Mouse (Mus musculus) forebrain, embryonic 11.5 days (tissue): ENCODE data around the gene Gtpbp6. TPM values are rescaled to one million over a fixed set of nuclear protein-coding genes. Genes with fewer than 3 reads are reported as not detected.
A peak's percentile ranks its signal among the peaks of the same experiment; 100 is the strongest.
"Not testable (repeated sequence)": the region's sequence is repeated elsewhere in the genome, so short reads cannot be mapped to it uniquely, and the experiment has no call there.

ENCODE experiments used
- ATAC-seq: fragments of 200-750 bp; cut with Nextera tagmentation; replicated peaks from 2 replicates; pipeline ENCODE4 v1.8.0; 2017; ENCODE audit warnings: moderate TSS enrichment; ENCODE audit not compliant: low FRiP score
- DNase-seq: peaks from one replicate; pipeline ENCODE4 v3.0.0-alpha.2; 2017; ENCODE audit warnings: low spot score
- H3K27ac ChIP-seq: fragments of 300-500 bp; sonication (generic); 2 replicates; pipeline ENCODE4 v1.5.1; 2014; ENCODE audit warnings: low read depth, low read length
- H3K27me3 ChIP-seq: fragments of 300-500 bp; sonication (generic); 2 replicates; pipeline ENCODE4 v1.6.1; 2014; ENCODE audit warnings: mild to moderate bottlenecking, low read length, mixed read lengths; ENCODE audit not compliant: control insufficient read depth, insufficient read depth
- H3K36me3 ChIP-seq: fragments of 300-500 bp; sonication (generic); 2 replicates; pipeline ENCODE4 v1.6.1; 2014; ENCODE audit warnings: mild to moderate bottlenecking, low read length, moderate library complexity, mixed read lengths; ENCODE audit not compliant: control insufficient read depth, insufficient read depth
- H3K4me1 ChIP-seq: fragments of 300-500 bp; sonication (generic); replicated peaks from 2 replicates; pipeline ENCODE4 v1.6.1; 2014; ENCODE audit warnings: low read length, mixed read lengths; ENCODE audit not compliant: control insufficient read depth, insufficient read depth
- H3K4me2 ChIP-seq: fragments of 300-500 bp; sonication (generic); 2 replicates; pipeline ENCODE4 v1.6.1; 2014; ENCODE audit warnings: low read depth, mild to moderate bottlenecking, low read length, moderate library complexity, mixed read lengths; ENCODE audit not compliant: severe bottlenecking
- H3K4me3 ChIP-seq: fragments of 300-500 bp; sonication (generic); 2 replicates; pipeline ENCODE4 v1.5.1; 2014; ENCODE audit warnings: low read depth, low read length
- H3K9ac ChIP-seq: fragments of 300-500 bp; sonication (generic); 2 replicates; pipeline ENCODE4 v1.6.1; 2014; ENCODE audit warnings: low read length
- H3K9me3 ChIP-seq: fragments of 300-500 bp; sonication (generic); 2 replicates; pipeline ENCODE4 v1.6.1; 2016; ENCODE audit warnings: low read length, mixed read lengths; ENCODE audit not compliant: control insufficient read depth
- WGBS: fragments of 180-500 bp; shearing (Covaris S2); extraction: QIAGEN DNeasy Blood & Tissue Kit; methylation state at CpG from one replicate; pipeline ENCODE4 v1.1.7; 2014; 5-methylcytosine and 5-hydroxymethylcytosine counted together
- polyA plus RNA-seq: library from polyadenylated mRNA; unstranded; fragments of >200 nt; fragmentation: Nextera tagmentation; extraction: Ambion mirVana; gene quantifications from 2 replicates; pipeline ENCODE4 v1.2.1, GENCODE M21; 2014

Gene Gtpbp6
- polyA plus RNA-seq, 1 experiment from 2014 or later, result 24.4 TPM

DNA sequence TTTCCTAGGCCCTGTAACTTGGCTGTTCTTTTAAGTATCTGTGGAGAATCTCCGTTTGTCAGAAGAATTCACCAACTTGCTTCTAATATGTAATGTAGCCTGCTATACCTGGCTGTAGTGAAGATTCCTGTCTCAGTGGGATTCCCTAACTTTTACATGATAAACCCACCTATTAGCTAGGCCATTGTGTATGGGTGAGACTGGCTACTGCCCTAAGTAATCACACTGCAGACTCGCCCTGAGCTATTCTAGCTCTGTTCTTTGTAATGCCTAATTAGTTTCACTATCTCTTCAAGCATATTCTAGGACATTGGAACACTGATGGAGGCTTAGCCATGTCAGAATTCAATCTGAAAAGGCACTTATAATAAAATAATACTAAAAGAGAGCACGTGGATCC, 14.4 kb upstream of the Gtpbp6 start:
- not testable (repeated sequence) for H3K27ac ChIP-seq, DNase-seq, H3K9ac ChIP-seq, ATAC-seq, H3K27me3 ChIP-seq, H3K4me2 ChIP-seq, H3K4me1 ChIP-seq, H3K4me3 ChIP-seq, H3K9me3 ChIP-seq, H3K36me3 ChIP-seq
- WGBS, result 88% methylated on average over 3 of the region's 3 CpGs

DNA sequence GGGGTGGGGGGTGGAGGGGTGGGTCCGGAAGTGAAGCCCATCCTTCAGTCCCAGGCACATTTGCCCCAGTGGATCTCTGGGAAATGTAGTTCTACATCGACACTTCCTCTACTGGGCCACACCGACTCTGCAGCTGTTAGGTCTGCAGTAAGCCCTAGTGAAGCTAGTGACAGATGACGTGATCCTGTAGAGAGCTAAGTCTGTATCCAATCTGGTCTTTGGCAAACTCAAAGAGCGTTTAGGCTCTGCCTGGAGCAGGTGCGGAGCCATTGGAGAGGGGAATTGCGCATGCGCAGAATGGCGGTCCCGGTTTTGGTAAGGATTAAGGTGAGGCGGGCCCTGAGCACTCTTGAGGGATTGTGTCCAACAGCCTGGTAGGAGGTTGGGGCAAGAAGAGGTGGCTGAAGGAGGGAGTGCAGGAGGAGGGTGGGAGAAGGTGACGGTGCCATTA, 2.0 kb upstream of the Gtpbp6 start, which contains the start of gene Zfp605:
Zfp605 (plus strand) TSS at position 102 of the 451 bp plus-strand sequence.
- ATAC-seq, result peak; percentile 59
- WGBS, result under 1% methylated on average over 12 of the region's 12 CpGs

DNA sequence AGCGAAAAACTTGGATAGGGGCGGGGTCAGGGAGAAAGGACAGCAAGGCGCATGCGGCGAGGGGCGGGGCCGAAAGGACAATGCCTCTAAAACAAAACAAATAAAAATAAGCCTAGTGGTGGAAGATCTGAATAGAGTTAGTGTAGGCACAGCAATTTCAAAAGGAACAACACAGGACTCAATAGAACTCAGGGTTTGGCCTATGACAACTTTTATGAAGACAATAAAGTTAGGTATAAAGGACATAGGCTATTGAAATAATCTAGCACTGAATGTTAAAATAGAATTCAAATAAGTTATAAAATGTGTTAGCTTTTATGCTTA, 270 bp upstream of the Gtpbp6 start:
- Histone ChIP-seq H3K9me3 (no peaks in the 10 kb centered on the region), H3K4me2 (peak overlapping the region; percentile 81; the same call in 1 of the 2 replicates), H3K4me1 (peaks cover 8% of the 10 kb centered on the region; the same call in 1 of the 2 replicates), H3K27ac (peak overlapping the region; percentile 58; the same call in 1 of the 2 replicates), H3K9ac (peak overlapping the region; percentile 63; the same call in 1 of the 2 replicates), H3K36me3 (peaks cover 13% of the 10 kb centered on the region), H3K27me3 (no peaks in the 10 kb centered on the region), H3K4me3 (peak overlapping the region; percentile 50)
- ATAC-seq, result no peak
- WGBS, result 0% methylated on average over 7 of the region's 7 CpGs
- DNase-seq, result no peak

More for the DNA sequence above, 2.0 kb upstream of the Gtpbp6 start, which contains the start of gene Zfp605:
- H3K27ac ChIP-seq, result peak within 1 kb of the TSS; percentile 63
- no peaks in the 10 kb centered on the region for H3K27me3 ChIP-seq
- peak within 1 kb of the TSS; percentile 80 for H3K4me2 ChIP-seq
- H3K4me3 ChIP-seq, result peak within 1 kb of the TSS; percentile 61
- DNase-seq, result peak; percentile 90
- H3K4me1 ChIP-seq, result peaks cover 8% of the 10 kb centered on the region; the same call in 1 of the 2 replicates
- no peaks in the 10 kb centered on the region for H3K9me3 ChIP-seq
- peak within 1 kb of the TSS; percentile 64 for H3K9ac ChIP-seq
- peaks cover under 1% of the 10 kb centered on the region; the same call in 1 of the 2 replicates for H3K36me3 ChIP-seq

DNA sequence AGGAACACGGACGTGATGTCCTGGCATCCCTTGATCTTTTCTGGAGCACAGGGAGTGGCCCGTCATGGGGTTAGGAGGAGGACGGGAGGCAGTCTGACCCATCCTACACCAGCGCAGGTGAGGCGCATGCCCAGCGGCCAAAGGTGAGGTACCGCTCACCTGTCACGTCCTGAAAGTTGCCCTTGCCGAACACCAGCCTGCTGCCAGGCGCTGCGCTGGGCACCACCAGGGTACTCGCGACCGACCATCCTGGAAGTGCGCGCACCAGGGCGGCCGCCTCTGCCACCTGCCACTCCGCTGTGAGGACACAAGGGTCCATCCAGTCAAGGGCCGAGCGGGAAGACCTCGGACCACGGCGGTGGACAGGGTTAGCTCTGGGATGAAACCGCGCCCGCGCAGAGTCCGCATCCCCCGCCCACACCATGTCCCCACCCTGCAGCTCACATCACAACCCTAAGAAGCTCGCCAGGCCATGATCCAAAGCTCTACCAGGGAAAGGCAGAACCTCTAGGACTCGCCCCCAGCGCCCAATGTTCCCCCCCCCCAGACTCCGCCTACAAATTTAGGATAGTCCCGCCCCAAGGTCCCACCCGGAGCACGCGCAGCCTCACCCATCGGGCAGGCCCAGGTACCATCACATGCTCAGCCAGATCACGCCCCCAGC, 964 bp downstream of the Gtpbp6 start:
- peak overlapping the region; percentile 58 for H3K27ac ChIP-seq
- H3K27me3 ChIP-seq, result no peaks in the 10 kb centered on the region
- peak overlapping the region; percentile 63 for H3K9ac ChIP-seq
- peak; percentile 28 for ATAC-seq
- H3K4me3 ChIP-seq, result peak overlapping the region; percentile 50
- WGBS, result 16% methylated on average over 41 of the region's 41 CpGs
- peaks cover 18% of the 10 kb centered on the region for H3K36me3 ChIP-seq
- peaks cover 8% of the 10 kb centered on the region; the same call in 1 of the 2 replicates for H3K4me1 ChIP-seq
- peak overlapping the region; percentile 81 for H3K4me2 ChIP-seq
- H3K9me3 ChIP-seq, result no peaks in the 10 kb centered on the region
- DNase-seq, result no peak

DNA sequence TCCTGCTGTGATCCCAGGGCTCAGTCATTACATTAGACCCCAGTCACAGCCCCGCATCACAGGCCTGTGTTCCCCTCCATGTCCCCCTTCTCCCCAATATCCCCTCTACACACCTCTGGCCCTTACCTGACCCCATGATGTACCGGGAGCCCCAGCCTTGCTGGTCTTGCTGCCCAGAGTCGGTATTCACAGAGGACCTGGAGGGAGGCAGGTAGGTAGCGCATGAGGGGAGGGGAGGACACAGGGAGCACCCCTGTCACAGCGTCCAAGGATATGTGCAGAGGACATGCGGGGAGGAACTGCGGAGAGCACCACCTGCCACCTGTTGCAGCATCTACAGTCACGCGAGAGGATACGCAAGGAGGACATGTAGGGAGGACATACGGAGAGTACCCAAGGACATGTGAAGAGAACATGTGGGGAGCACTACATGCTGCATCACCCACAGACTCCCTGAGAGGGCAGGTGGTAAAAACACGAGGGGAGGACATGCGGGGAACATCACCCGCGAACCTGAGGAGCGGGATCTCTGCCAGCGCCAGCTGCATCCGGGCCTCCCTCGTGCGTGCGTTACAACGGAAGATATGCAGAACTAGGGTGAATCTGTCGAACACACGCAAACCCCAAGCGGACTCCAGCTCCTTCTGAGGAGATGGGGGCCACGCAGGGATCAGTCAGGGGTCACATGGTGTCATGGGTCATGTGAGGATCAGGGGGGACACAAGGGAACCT, 1.7 kb downstream of the Gtpbp6 start:
- no peaks in the 10 kb centered on the region for H3K9me3 ChIP-seq
- H3K27ac ChIP-seq, result no peak overlapping the region
- H3K36me3 ChIP-seq, result peaks cover 18% of the 10 kb centered on the region
- H3K4me3 ChIP-seq, result peak overlapping the region; percentile 50
- H3K4me1 ChIP-seq, result peaks cover 13% of the 10 kb centered on the region
- no peak for ATAC-seq
- 94% methylated on average over 26 of the region's 26 CpGs for WGBS
- H3K4me2 ChIP-seq, result peak overlapping the region; percentile 81
- no peak overlapping the region for H3K9ac ChIP-seq
- 0 out of 2 replicates have a peak, but pooled peaks cover under 1% of the 10 kb centered on the region for H3K27me3 ChIP-seq
- peak; percentile 53 for DNase-seq

DNA sequence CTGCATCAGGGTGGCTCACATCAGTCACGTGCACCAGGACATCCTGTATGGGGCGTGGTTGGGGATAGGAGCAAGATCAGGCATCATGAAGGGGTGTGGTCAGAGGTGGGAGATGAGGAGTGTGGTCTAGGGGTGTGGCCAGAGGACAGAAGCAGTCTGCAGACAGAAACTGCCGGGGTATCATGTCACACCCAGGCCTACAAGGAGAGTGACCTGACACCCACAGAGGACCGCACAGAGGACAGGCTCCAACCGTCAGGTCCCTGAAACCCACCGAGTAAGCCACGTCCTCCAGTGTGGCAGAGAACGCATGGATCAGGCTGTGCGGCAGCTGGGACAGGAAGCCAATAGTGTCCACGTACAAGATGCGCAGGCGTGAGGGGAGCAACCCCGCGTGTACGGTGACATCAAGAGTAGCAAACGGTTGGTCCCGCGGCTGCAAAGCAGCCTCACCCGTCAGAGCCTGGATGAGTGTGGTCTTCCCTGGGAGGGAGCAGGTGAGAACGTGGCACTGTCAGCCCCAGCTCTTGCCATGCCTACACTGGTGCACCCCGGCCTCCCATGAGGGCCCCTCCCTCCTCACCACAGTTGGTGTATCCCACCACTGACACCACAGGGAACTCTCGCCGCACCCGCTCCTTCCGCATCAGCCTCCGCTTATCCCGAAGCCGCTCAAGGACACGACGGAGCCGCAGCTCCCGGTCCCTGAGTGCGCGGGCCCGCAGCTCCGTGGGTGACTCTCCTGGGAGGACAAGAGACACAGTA, 3.2 kb downstream of the Gtpbp6 start:
- Histone ChIP-seq H3K9ac (no peak overlapping the region), H3K27ac (no peak overlapping the region), H3K27me3 (0 out of 2 replicates have a peak, but pooled peaks cover 2% of the 10 kb centered on the region), H3K4me3 (no peak overlapping the region), H3K9me3 (no peaks in the 10 kb centered on the region), H3K36me3 (peaks cover 18% of the 10 kb centered on the region), H3K4me1 (peaks cover 19% of the 10 kb centered on the region), H3K4me2 (no peak overlapping the region)
- 96% methylated on average over 36 of the region's 36 CpGs for WGBS
- DNase-seq, result peak; percentile 53
- no peak for ATAC-seq

DNA sequence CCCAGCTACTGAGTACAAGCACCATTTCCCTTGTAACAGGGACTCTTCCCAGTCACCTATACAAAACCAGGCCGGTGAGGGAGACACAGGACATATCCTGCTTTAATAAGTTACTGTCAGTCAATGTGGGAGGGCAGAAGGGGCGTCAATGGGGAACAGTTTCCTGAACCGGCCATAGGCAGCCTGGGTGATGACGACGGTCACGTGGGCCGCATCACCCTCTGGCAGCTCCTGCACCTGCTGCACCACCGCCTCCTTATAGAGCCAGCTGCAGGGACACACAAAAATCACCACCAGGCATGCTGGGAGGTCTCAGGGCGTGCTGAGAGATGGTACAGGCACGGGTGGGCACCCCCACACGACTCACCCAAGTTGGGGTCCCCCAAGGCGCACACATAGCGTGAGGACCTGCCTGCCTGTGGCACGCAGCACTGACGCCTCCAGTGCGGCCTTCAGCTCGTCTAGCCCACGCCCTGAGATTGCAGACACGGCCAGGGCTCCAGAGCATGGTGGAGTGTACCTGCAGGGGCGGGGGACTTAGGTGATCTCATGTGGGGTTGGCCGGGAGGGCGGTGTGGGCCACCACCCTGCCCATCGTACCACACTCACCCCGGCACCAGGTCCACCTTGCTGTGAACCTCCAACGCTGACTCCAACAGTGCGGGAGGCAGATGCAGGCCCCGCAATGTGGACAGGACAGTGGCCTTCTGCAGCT, 3.9 kb downstream of the Gtpbp6 start:
- H3K27me3 ChIP-seq, result 0 out of 2 replicates have a peak, but pooled peaks cover 2% of the 10 kb centered on the region
- H3K27ac ChIP-seq, result no peak overlapping the region
- H3K9ac ChIP-seq, result no peak overlapping the region
- no peak overlapping the region for H3K4me3 ChIP-seq
- H3K4me2 ChIP-seq, result no peak overlapping the region
- H3K4me1 ChIP-seq, result peaks cover 19% of the 10 kb centered on the region
- H3K9me3 ChIP-seq, result no peaks in the 10 kb centered on the region
- peaks cover 18% of the 10 kb centered on the region for H3K36me3 ChIP-seq
- WGBS, result 94% methylated on average over 27 of the region's 27 CpGs
- no peak for ATAC-seq
- peak; percentile 56 for DNase-seq
